Comparison of ENCODE assay signal across 29 mouse cellular contexts in genomic region chrX:19202542-19202941, GRCm38 (mm10).
DNase-seq lines count a peak whose midpoint lies in the region; ATAC-seq and TF ChIP-seq lines count a peak whose summit lies in the region.
"Had no signal": no experiment of that assay in that cellular context is flagged by ENCODE, and none has a peak within 500 bp of the region (broad histone marks: within the 10 kb centered on the region; RNA-seq: fewer than 3 reads in every experiment).

No protein-coding gene starts in this region.

- in situ Hi-C loops in Patski (cut with MboI; ENCODE audit: low pct_unique_long_range_greater_than_20kb): loop anchor here (5.0 kb wide), 1 partner anchor 320 kb away; no protein-coding TSS in a partner anchor

- peaks cover 12% of the 10 kb centered on the region for H3K27me3 ChIP-seq in Patski
- H3K27me3 ChIP-seq in cerebellum, adult 2 months (ENCODE audit: control insufficient read depth, insufficient read depth, low read length): no peaks in the 10 kb centered on the region
- H3K27me3 ChIP-seq: embryonic facial prominence, embryonic 12.5 days; hindbrain, embryonic 15.5 days; neural tube, embryonic 13.5 days had no signal

- ATAC-seq in Patski: peak; percentile 79
- peak; percentile 79 for ATAC-seq in granulocyte monocyte progenitor cell, adult 5-6 weeks (replicated peaks; ENCODE audit: poor library complexity, severe bottlenecking)
- ATAC-seq: activated CD4-positive, CD25-positive, alpha-beta regulatory T cell, adult 4 months; forebrain, postnatal 0 days; inflammation-experienced regulatory T-cells, adult 6 months; midbrain, embryonic 16.5 days had no signal

- TF ChIP-seq CTCF in Patski (IDR thresholded peaks at IDR 0.05): no peak
- TF ChIP-seq CTCF in cerebellum, adult 2 months (IDR thresholded peaks at IDR 0.05; ENCODE audit: borderline replicate concordance, insufficient read depth, low read depth, low read length): no peak

- TF ChIP-seq POLR2A in cerebellum, adult 2 months (IDR thresholded peaks at IDR 0.05; ENCODE audit: borderline replicate concordance, insufficient read depth, low read length): no peak

- no peak overlapping the region for H3K4me3 ChIP-seq in cerebellum, adult 2 months (replicated peaks; ENCODE audit: insufficient read depth, low read depth, low read length)
- H3K4me3 ChIP-seq: embryonic facial prominence, embryonic 12.5 days; forebrain, embryonic 10.5 days; hindbrain, embryonic 10.5 days; hindbrain, embryonic 15.5 days; neural tube, embryonic 13.5 days had no signal

- 88% methylated on average over 1 of the region's 1 CpGs for WGBS in cerebellum, adult 2 months

- CTCF ChIA-PET in Patski (lab: Charles Lee): interaction anchor here (0.8 to 1.0 kb wide), 3 partner anchors 12 to 291 kb away, joined by 3 read pairs; no protein-coding TSS in a partner anchor

- POLR2A ChIA-PET in Patski (lab: Charles Lee): no interaction called here

- no peaks in the 10 kb centered on the region; the same call in 1 of the 2 replicates for H3K4me1 ChIP-seq in cerebellum, adult 2 months (ENCODE audit: control insufficient read depth, insufficient read depth, low read length)
- H3K4me1 ChIP-seq: embryonic facial prominence, embryonic 12.5 days; forebrain, embryonic 10.5 days; hindbrain, embryonic 10.5 days; hindbrain, embryonic 15.5 days; neural tube, embryonic 13.5 days had no signal

- peak; percentile 80 for DNase-seq in 416B (ENCODE audit: low read depth)
- DNase-seq in Patski (ENCODE audit: low read depth, low spot score): peak; percentile 37
- no peak for DNase-seq in spleen, adult 12 weeks (ENCODE audit: low spot score)
- no peak for DNase-seq in cerebellum, adult 11 months
- DNase-seq in cerebellum, postnatal 10 days: no peak
- no peak for DNase-seq in cerebellum, adult 2 months
- DNase-seq: adrenal gland, adult 2 months; adrenal gland, postnatal 36 days; cerebellum, postnatal 25 days; forebrain, postnatal 0 days; gastrocnemius, postnatal 10 days; heart, postnatal 14 days; kidney, adult 11 months; kidney, postnatal 14 days; layer of hippocampus, adult 9-11 months; liver; lung, embryonic 14.5 days; lung, postnatal 14 days; thymus, postnatal 14 days had no signal

- H3K27ac ChIP-seq in cerebellum, adult 2 months (ENCODE audit: insufficient read depth, low read length): no peak overlapping the region
- H3K27ac ChIP-seq: embryonic facial prominence, embryonic 12.5 days; forebrain, embryonic 10.5 days; hindbrain, embryonic 10.5 days; hindbrain, embryonic 15.5 days; liver, embryonic 14.5 days; neural tube, embryonic 13.5 days had no signal

Comparison
In these comparisons a context has a peak if more than half of its experiments do, and no peak if none do; other contexts are left out.
1. DNase-seq: peak in 416B (single experiment) and Patski (single experiment); none in spleen, adult 12 weeks (single experiment), cerebellum, adult 11 months (single experiment), cerebellum, postnatal 10 days (0 of 2) and cerebellum, adult 2 months (0 of 2).